Mouse (Mus musculus) ES-E14 (cell line): Measurements from ENCODE around the gene Gtse1. TPM values are rescaled to one million over a fixed set of nuclear protein-coding genes. Genes with fewer than 3 reads are reported as not detected.

ENCODE experiments used
- DNase-seq: peaks from one replicate; pipeline ENCODE4 v3.0.0-alpha.2; 2013; ENCODE audit warnings: low read depth, low spot score
- H3K27ac ChIP-seq: 2 replicates; pipeline ENCODE4 v1.5.1; 2012; ENCODE audit warnings: low read depth, mild to moderate bottlenecking, low read length, moderate library complexity, mixed read lengths; ENCODE audit not compliant: poor library complexity, insufficient read depth, severe bottlenecking
- H3K36me3 ChIP-seq: 2 replicates; pipeline ENCODE4 v1.6.1; 2012; ENCODE audit warnings: mild to moderate bottlenecking, low read length, moderate library complexity, mixed read lengths; ENCODE audit not compliant: control insufficient read depth, poor library complexity, insufficient read depth, severe bottlenecking
- H3K4me1 ChIP-seq, 2 experiments: fragments of 150-350 bp in 1 of 2; sonication (generic) in 1 of 2; 2 replicates each; pipeline ENCODE4 v1.6.1; 2012; ENCODE audit warnings: low read length in 2 of 2, mild to moderate bottlenecking in 1 of 2, mixed read lengths in 1 of 2; ENCODE audit not compliant: control insufficient read depth in 2 of 2, insufficient read depth in 2 of 2, poor library complexity in 1 of 2
- H3K4me3 ChIP-seq, 2 experiments: fragments of 150-350 bp in 1 of 2; sonication (generic) in 1 of 2; 2 replicates each; pipeline ENCODE4 v1.5.1; 2012; ENCODE audit warnings: low read length in 2 of 2, low read depth in 1 of 2, mild to moderate bottlenecking in 1 of 2, mixed read lengths in 1 of 2; ENCODE audit not compliant: insufficient read depth in 1 of 2, poor library complexity in 1 of 2, severe bottlenecking in 1 of 2
- H3K9ac ChIP-seq: 2 replicates; pipeline ENCODE4 v1.6.1; 2012; ENCODE audit warnings: low read depth, mild to moderate bottlenecking, low read length, mixed read lengths; ENCODE audit not compliant: poor library complexity, insufficient read depth, severe bottlenecking
- H3K9me3 ChIP-seq: fragments of 150-350 bp; sonication (generic); 2 replicates; pipeline ENCODE4 v1.6.1; 2012; ENCODE audit warnings: low read depth, mild to moderate bottlenecking, low read length; ENCODE audit not compliant: control insufficient read depth, insufficient read depth
- CHD2 ChIP-seq: IDR thresholded peaks from 2 replicates; pipeline ENCODE4 v1.6.1; 2014; ENCODE audit warnings: mild to moderate bottlenecking, low read depth, low read length, inconsistent platforms
- HCFC1 ChIP-seq: IDR thresholded peaks from 2 replicates; pipeline ENCODE4 v1.6.1; 2012; ENCODE audit warnings: low read length, inconsistent platforms, borderline replicate concordance; ENCODE audit not compliant: insufficient read depth
- MAFK ChIP-seq: IDR thresholded peaks from 2 replicates; pipeline ENCODE4 v1.6.1; 2014; ENCODE audit warnings: mild to moderate bottlenecking, low read depth, low read length, inconsistent platforms; ENCODE audit not compliant: insufficient read depth
- ZC3H11A ChIP-seq: IDR thresholded peaks from 2 replicates; pipeline ENCODE4 v1.6.1; 2012; ENCODE audit warnings: low read depth, mild to moderate bottlenecking, inconsistent platforms, low read length, borderline replicate concordance
- ZNF384 ChIP-seq: IDR thresholded peaks from 2 replicates; pipeline ENCODE4 v1.6.1; 2012; ENCODE audit warnings: low read depth, low read length, inconsistent platforms
- in situ Hi-C, 2 experiments: fragments of 600-800 bp; cut with MboI; formaldehyde crosslinking; loops; one replicate each; pipeline ENCODE4 v1.15.1; 2025; ENCODE audit warnings: low sequenced_read_pairs in 2 of 2, inconsistent platforms in 1 of 2; ENCODE audit not compliant: unreplicated experiment in 2 of 2
- total RNA-seq: library from RNA; depleted of rRNA; stranded (reverse); fragments of 300-350 nt; gene quantifications from 2 replicates; pipeline ENCODE4 v1.2.3, GENCODE M21; 2012

Gtse1 gene
- total RNA-seq, 1 experiment, result 140 TPM

DNA sequence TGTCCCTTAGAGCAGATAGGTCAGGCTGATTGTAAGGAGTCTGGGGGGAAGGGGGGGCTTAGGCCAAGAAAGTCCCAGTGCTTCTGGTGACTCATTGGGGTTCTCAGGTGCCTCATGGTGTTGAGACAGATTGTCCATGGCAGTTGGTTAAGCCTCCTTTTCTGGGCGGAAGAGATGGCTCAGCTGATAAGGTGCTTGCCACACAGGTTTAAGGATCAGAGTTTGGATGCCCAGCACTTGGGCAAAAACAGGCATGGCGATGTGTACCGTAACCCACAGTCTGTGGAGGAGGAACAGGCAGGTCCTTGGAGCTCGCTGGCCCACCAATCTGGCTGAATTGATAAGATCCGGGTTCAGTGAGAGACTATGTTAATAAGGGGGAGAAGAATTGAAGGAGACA lies 22.7 kb upstream of the Gtse1 start:
- Histone ChIP-seq H3K4me3 (no peak overlapping the region), H3K36me3 (no peaks in the 10 kb centered on the region), H3K9ac (no peak overlapping the region), H3K4me1 (peaks cover 0 to 11% of the 10 kb centered on the region in 2 experiments; a peak in 2 of 4 replicates), H3K27ac (no peak overlapping the region), H3K9me3 (no peaks in the 10 kb centered on the region)
- TF ChIP-seq MAFK (no peak), CHD2 (no peak), HCFC1 (no peak), ZNF384 (no peak), ZC3H11A (no peak)
- DNase-seq, result no peak
- in situ Hi-C loops, result no loop called here

- no peak overlapping the region for H3K4me3 ChIP-seq
- H3K4me1 ChIP-seq, result peaks cover 0 to 12% of the 10 kb centered on the region in 2 experiments; a peak in 2 of 4 replicates
- no peak for DNase-seq
- H3K27ac ChIP-seq, result no peak overlapping the region
- TF ChIP-seq CHD2 (no peak), MAFK (no peak), HCFC1 (no peak), ZC3H11A (no peak), ZNF384 (no peak)
- no peak overlapping the region for H3K9ac ChIP-seq
- H3K36me3 ChIP-seq, result no peaks in the 10 kb centered on the region
- in situ Hi-C loops, result no loop called here
- no peaks in the 10 kb centered on the region for H3K9me3 ChIP-seq
Observed at GRCm38 (mm10) chr15:85840983-85841382, 18.6 kb upstream of the Gtse1 start.

- DNase-seq, result no peak
- TF ChIP-seq HCFC1 (no peak), ZC3H11A (no peak), MAFK (no peak), ZNF384 (no peak), CHD2 (no peak)
Observed at GRCm38 (mm10) chr15:85841796-85842360, 17.7 kb upstream of the Gtse1 start.

DNA sequence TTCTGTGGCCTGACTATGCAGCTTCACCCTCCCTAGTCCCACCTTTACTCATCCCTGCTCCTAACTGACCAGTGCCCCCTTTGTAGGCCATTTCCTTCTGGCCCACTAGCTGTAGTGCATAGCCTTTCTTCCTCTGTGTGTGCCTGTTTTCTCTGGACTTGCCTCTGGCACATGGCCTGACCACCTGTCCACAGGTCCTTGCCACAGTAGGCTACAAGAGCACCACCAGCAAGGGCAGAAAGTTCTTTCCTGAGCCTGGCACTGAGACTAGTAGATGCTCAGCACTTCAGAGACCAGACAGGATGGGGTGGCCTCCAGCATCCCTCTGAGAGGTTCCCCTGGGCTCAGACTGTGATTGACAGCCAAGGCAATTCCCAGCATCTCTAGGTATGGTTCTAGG lies 14.5 kb upstream of the Gtse1 start:
- in situ Hi-C loops, result no loop called here
- H3K27ac ChIP-seq, result no peak overlapping the region

More at GRCm38 (mm10) chr15:85841796-85842360, 17.7 kb upstream of the Gtse1 start:
- Histone ChIP-seq H3K36me3 (no peaks in the 10 kb centered on the region), H3K4me1 (peaks cover 0 to 12% of the 10 kb centered on the region in 2 experiments; a peak in 2 of 4 replicates), H3K4me3 (no peak overlapping the region), H3K27ac (no peak overlapping the region), H3K9ac (no peak overlapping the region), H3K9me3 (no peaks in the 10 kb centered on the region)
- in situ Hi-C loops, result no loop called here

GRCm38 (mm10) chr15:85851656-85852392 lies 7.7 kb upstream of the Gtse1 start:
- TF ChIP-seq HCFC1 (no peak), MAFK (no peak), ZNF384 (no peak), ZC3H11A (no peak), CHD2 (no peak)

More for the DNA sequence above, 14.5 kb upstream of the Gtse1 start:
- no peak overlapping the region for H3K4me3 ChIP-seq
- H3K9me3 ChIP-seq, result no peaks in the 10 kb centered on the region
- no peaks in the 10 kb centered on the region for H3K36me3 ChIP-seq
- peaks cover 0 to 12% of the 10 kb centered on the region in 2 experiments; a peak in 2 of 4 replicates for H3K4me1 ChIP-seq
- DNase-seq, result no peak
- no peak overlapping the region for H3K9ac ChIP-seq
- TF ChIP-seq ZC3H11A (no peak), ZNF384 (no peak), MAFK (no peak)

More at GRCm38 (mm10) chr15:85851656-85852392, 7.7 kb upstream of the Gtse1 start:
- Histone ChIP-seq H3K4me3 (no peak overlapping the region), H3K36me3 (no peaks in the 10 kb centered on the region), H3K27ac (no peak overlapping the region), H3K4me1 (no peaks in the 10 kb centered on the region), H3K9me3 (no peaks in the 10 kb centered on the region), H3K9ac (no peak overlapping the region)
- in situ Hi-C loops, result no loop called here
- no peak for DNase-seq
